Mouse (Mus musculus) MN1 (cell line): Measurements from ENCODE around the gene Atpaf2.
"Not testable (repeated sequence)": the region's sequence is repeated elsewhere in the genome, so short reads cannot be mapped to it uniquely, and the experiment has no call there.

Source experiments
- DNase-seq: peaks from one replicate; pipeline ENCODE4 v3.0.0-alpha.2; 2016; ENCODE audit warnings: low spot score

Gene Atpaf2

GRCm38 (mm10) chr11:60417717-60418472, at the start of gene Atpaf2:
Gene Atpaf2 (minus strand): TSS chr11:60418457.
- peak; percentile 63 for DNase-seq

- DNase-seq = peak; percentile 32
Measured at GRCm38 (mm10) chr11:60465943-60466380, 47.7 kb upstream of the Atpaf2 start.

GRCm38 (mm10) chr11:60457973-60458372, 39.7 kb upstream of the Atpaf2 start:
- DNase-seq = peak; percentile 45

- DNase-seq = peak; percentile 55
Measured at GRCm38 (mm10) chr11:60454745-60455087, 36.5 kb upstream of the Atpaf2 start.

DNA sequence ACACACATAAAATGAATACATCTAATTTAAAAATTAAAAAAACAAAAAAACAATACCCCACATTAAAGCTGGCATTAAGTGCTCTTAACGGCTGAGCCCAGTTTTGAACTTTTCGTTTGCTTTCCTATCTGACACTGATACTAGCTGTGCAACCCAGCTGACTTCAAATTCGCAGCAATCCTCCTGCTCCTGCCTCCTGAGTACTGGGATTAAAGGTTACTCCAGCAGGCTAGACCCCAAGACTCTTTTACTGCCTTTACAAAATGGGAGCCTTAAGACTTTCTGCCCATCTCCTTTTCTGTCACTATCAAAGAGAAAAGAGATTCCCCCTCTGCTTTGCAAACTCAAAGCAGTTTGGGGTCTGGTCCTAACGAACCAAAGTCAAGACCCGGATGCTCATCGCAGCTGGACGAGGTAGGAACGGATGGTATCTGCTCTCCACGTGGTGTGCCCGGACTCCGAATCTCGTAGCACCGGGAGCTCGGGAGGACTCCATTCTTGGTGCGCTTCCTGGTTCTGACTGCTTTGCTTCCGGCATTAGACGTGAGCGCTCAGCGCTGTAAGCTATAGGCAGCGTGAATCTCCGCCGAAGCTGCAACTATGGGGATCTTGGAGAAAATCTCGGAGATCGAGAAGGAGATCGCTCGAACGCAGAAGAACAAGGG, 36.0 kb upstream of the Atpaf2 start, which contains the start of gene Drg2:
TSS of gene Drg2 (plus strand) at position 512 of the 665 bp plus-strand sequence.
- DNase-seq = peak; percentile 98

- DNase-seq = no peak
Measured at GRCm38 (mm10) chr11:60444007-60444406, 25.8 kb upstream of the Atpaf2 start.

DNA sequence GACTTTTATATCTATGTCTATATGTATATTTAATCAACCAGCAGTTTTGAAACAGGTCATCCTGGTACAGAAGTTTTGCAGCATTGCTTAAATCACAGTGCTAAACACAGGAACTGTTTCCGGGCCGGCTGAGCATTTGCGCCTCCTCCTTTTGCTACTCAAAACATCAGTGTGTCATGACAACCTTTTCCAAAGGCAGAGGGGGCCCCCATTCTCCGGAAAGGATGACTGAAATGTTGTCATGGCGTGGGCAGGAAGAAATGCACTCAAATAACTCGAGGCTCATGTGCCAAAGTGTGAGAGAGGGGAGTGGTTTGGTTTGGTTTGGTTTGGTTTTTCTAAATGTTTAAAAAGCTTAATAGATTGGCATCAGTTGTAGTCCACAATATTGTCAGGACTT, 24.6 kb upstream of the Atpaf2 start:
- no peak for DNase-seq

- DNase-seq = no peak
Measured at GRCm38 (mm10) chr11:60440176-60440575, 21.9 kb upstream of the Atpaf2 start.

- not testable (repeated sequence) for DNase-seq
Measured at GRCm38 (mm10) chr11:60439621-60440020, 21.4 kb upstream of the Atpaf2 start.

DNA sequence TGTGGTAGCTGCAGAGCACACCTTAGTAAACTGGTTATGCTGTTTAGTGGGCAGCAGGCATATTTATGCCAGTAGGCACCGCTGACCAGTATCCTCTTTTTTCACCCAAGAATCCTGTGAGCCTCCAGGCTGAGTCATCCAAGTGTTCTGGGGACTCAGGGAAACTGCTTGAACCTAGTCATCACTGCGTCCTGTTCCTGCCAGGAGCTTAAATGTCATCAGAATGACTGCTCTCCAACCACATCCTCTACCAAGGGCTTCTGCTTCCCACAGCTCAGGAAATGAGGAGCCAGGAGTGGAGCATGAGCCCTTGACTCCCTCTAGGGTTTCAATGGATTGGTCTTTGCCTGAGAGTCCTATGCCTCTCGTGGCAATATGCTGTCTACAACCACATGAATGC, 18.4 kb upstream of the Atpaf2 start:
- DNase-seq = peak; percentile 49

GRCm38 (mm10) chr11:60435133-60435532, 16.9 kb upstream of the Atpaf2 start:
- no peak for DNase-seq

GRCm38 (mm10) chr11:60433501-60433900, 15.2 kb upstream of the Atpaf2 start:
- no peak for DNase-seq

- no peak for DNase-seq
Measured at GRCm38 (mm10) chr11:60427628-60428027, 9.4 kb upstream of the Atpaf2 start.

DNA sequence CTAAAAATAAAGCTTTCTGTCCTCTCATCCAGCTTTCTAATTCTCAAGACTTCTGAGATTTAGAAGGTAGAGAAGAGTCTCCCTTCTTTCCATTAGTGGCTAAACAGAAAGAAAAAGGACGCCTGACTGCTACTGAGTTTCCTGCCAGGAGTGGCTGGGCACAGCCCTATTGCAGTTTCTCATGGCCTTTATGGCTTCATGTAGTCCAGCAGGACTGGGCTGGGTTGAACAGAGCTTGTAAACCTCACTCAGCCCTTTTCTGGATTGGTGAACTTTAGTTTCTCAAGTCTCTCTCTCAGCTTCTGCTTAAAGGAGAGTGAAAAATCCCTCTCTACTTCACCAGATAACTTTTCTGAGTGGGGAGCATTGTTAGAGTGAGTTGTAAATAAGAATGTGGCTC, 8.2 kb upstream of the Atpaf2 start:
- DNase-seq = no peak

DNA sequence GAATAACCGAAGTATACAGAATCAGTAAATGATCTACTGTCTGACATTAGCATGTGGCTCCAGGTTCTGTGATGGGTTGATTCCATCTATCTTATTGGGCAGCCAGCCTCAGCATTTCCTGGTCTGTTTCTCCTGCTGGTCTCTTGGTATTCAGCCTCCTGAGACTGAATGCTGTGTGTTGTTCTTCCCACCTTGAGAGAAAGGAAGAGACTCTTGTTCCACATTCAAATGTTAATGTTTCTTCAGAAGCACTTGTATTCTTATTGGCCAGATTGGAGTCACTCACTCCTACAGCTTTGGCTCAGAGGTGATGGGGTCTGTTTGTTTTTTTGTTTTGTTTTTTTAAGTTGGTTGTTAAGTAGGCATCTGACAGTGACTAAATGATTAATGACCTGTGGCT, 4.7 kb upstream of the Atpaf2 start:
- no peak for DNase-seq

- peak; percentile 58 for DNase-seq
Measured at GRCm38 (mm10) chr11:60422046-60422668, 3.9 kb upstream of the Atpaf2 start.

DNA sequence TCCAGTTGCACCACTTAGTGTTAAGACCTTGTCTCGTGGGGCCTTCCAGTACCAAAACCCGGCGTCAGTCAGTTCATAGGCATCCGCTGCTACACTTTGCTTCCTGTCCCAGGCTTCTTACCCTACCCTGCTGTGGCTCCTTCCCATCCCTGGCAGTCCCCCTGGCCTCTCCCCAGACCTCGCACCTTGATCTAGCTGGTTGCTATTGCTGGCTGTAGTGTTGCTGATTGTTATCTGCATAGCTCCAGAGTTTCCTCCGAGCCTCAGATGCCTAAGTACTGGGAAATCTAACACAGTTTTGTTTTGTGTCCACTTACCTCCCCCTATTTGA, 181 bp upstream of the Atpaf2 start:
- peak; percentile 57 for DNase-seq

GRCm38 (mm10) chr11:60416963-60417716, 1.1 kb downstream of the Atpaf2 start, which contains the start of gene Gid4:
Gene Gid4 (plus strand): TSS chr11:60417145.
- DNase-seq = peak; percentile 100

- no peak for DNase-seq
Measured at GRCm38 (mm10) chr11:60416590-60416962, 1.7 kb downstream of the Atpaf2 start.

DNA sequence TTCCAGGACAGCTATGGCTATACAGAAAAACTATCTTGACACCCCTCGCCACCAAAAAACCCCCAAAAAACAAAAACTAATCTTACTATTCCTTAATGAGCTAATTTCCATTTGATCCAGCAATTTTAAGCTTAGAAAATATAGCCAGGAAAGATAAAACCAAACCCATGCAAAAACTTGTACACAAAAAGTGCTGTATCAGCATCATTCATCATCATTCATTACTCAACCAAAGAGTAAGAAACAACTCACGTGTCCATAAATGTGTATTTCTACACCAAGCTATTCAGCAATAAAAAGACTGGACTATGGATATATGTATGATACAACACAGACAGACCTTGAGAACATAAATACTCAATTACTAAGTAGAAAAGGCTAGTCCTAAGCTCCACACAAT, 5.3 kb downstream of the Atpaf2 start:
- DNase-seq = no peak

- DNase-seq = peak; percentile 87
Measured at GRCm38 (mm10) chr11:60412173-60412572, 6.1 kb downstream of the Atpaf2 start.

GRCm38 (mm10) chr11:60406606-60407005, 11.7 kb downstream of the Atpaf2 start:
- no peak for DNase-seq
